Mouse (Mus musculus): ENCODE results near the gene Nebl. TPM values are rescaled to one million over a fixed set of nuclear protein-coding genes. Genes with fewer than 3 reads are reported as not detected.

Nebl gene
- total and polyA plus RNA-seq, 3 experiments = 4.7 to 5.4 TPM; not detected in 1

DNA sequence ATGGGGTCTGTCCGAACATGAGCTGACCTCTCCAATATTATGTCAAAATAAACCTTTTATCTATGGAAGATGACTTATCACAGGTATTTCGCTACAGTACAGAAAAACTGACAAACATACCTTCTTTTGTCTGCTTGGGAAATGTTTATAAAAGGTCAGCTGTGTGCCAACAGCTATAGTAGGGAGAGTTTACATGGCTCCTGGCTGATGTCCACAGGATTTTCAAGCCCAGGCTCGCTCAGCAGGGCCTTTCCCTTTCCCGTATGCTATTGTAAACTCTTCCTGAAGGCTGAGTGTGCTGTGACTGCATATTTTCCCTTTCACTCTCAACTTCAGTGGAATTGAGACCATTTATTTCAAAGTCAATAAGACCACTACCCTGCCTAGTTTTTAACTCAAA, 17.1 kb downstream of the Nebl start:
- H3K9me3 ChIP-seq (replicated peaks; ENCODE audit: insufficient read depth, low read length) = no peaks in the 10 kb centered on the region
- H3K27me3 ChIP-seq (ENCODE audit: control insufficient read depth in 1 of 2, insufficient read depth in 2 of 2, low read length in 2 of 2) = no peaks in the 10 kb centered on the region
- H3K9ac ChIP-seq (ENCODE audit: control insufficient read depth, low read depth, low read length, poor library complexity, severe bottlenecking) = no peak overlapping the region
- no peaks in the 10 kb centered on the region for H3K36me3 ChIP-seq (ENCODE audit: control insufficient read depth in 1 of 2, insufficient read depth in 2 of 2, low read length in 2 of 2)
- no peak overlapping the region for H3K4me3 ChIP-seq (ENCODE audit: control insufficient read depth in 1 of 2, insufficient read depth in 1 of 2, low read depth in 2 of 2, low read length in 2 of 2)
- TF ChIP-seq GATA1 (IDR thresholded peaks at IDR 0.05; ENCODE audit: low read depth, low read length) = no peak
- TF ChIP-seq MYC (IDR thresholded peaks at IDR 0.05; ENCODE audit: low read depth, low read length) = no peak
- no peak for TF ChIP-seq ZC3H11A (IDR thresholded peaks at IDR 0.05; ENCODE audit: low read depth, low read length)
- no peak for TF ChIP-seq ZNF384 (IDR thresholded peaks at IDR 0.05; ENCODE audit: low read depth, low read length)
- no peak for TF ChIP-seq JUND (IDR thresholded peaks at IDR 0.05; ENCODE audit: low read depth, low read length)
- TF ChIP-seq MEF2A (IDR thresholded peaks at IDR 0.05; ENCODE audit: extremely low read depth, insufficient replicate concordance, low read depth, low read length, poor library complexity, severe bottlenecking) = no peak
- TF ChIP-seq TCF12 (IDR thresholded peaks at IDR 0.05; ENCODE audit: low read depth, low read length) = no peak
- no peaks in the 10 kb centered on the region for H3K79me2 ChIP-seq (ENCODE audit: control insufficient read depth, insufficient read depth, low read length, poor library complexity)
- no peaks in the 10 kb centered on the region for H3K4me1 ChIP-seq (ENCODE audit: control insufficient read depth in 1 of 2, insufficient read depth in 2 of 2, low read length in 2 of 2)
- no peak for DNase-seq (ENCODE audit: low read depth, low spot score)
- no peak overlapping the region for H3K27ac ChIP-seq (ENCODE audit: control insufficient read depth, low read depth, low read length)

- Histone ChIP-seq H3K27me3 (ENCODE audit: control insufficient read depth in 1 of 2, insufficient read depth in 2 of 2, low read length in 2 of 2) (no peaks in the 10 kb centered on the region), H3K4me3 (ENCODE audit: control insufficient read depth in 1 of 2, insufficient read depth in 1 of 2, low read depth in 2 of 2, low read length in 2 of 2) (no peak overlapping the region), H3K4me1 (ENCODE audit: control insufficient read depth in 1 of 2, insufficient read depth in 2 of 2, low read length in 2 of 2) (no peaks in the 10 kb centered on the region), H3K36me3 (ENCODE audit: control insufficient read depth in 1 of 2, insufficient read depth in 2 of 2, low read length in 2 of 2) (no peaks in the 10 kb centered on the region), H3K79me2 (ENCODE audit: control insufficient read depth, insufficient read depth, low read length, poor library complexity) (no peaks in the 10 kb centered on the region), H3K9ac (ENCODE audit: control insufficient read depth, low read depth, low read length, poor library complexity, severe bottlenecking) (no peak overlapping the region), H3K9me3 (replicated peaks; ENCODE audit: insufficient read depth, low read length) (no peaks in the 10 kb centered on the region), H3K27ac (ENCODE audit: control insufficient read depth, low read depth, low read length) (no peak overlapping the region)
- TF ChIP-seq NRF1 (IDR thresholded peaks at IDR 0.05; ENCODE audit: insufficient read depth, low read depth, low read length, poor library complexity, severe bottlenecking) = no peak
- TF ChIP-seq ETS1 (IDR thresholded peaks at IDR 0.05; ENCODE audit: low read depth, low read length) = no peak
- no peak for TF ChIP-seq TBP (IDR thresholded peaks at IDR 0.05; ENCODE audit: low read depth, low read length)
- TF ChIP-seq TCF12 (IDR thresholded peaks at IDR 0.05; ENCODE audit: low read depth, low read length) = no peak
- no peak for TF ChIP-seq POLR2AphosphoS2 (IDR thresholded peaks at IDR 0.05; ENCODE audit: low read length)
- no peak for TF ChIP-seq ZC3H11A (IDR thresholded peaks at IDR 0.05; ENCODE audit: low read depth, low read length)
- TF ChIP-seq MYB (IDR thresholded peaks at IDR 0.05; ENCODE audit: low read depth, low read length) = no peak
- TF ChIP-seq ELF1 (IDR thresholded peaks at IDR 0.05; ENCODE audit: low read depth, low read length) = no peak
- no peak for TF ChIP-seq POLR2AphosphoS5 (IDR thresholded peaks at IDR 0.05; ENCODE audit: borderline replicate concordance, low read depth, low read length)
- TF ChIP-seq RCOR1 (IDR thresholded peaks at IDR 0.05; ENCODE audit: low read depth, low read length) = no peak
- no peak for TF ChIP-seq MAZ (IDR thresholded peaks at IDR 0.05; ENCODE audit: low read depth, low read length)
- TF ChIP-seq ZNF384 (IDR thresholded peaks at IDR 0.05; ENCODE audit: low read depth, low read length) = no peak
- no peak for TF ChIP-seq SIN3A (IDR thresholded peaks at IDR 0.05; ENCODE audit: low read length)
- TF ChIP-seq NELFE (IDR thresholded peaks at IDR 0.05; ENCODE audit: low read depth, low read length) = no peak
- no peak for TF ChIP-seq JUND (IDR thresholded peaks at IDR 0.05; ENCODE audit: low read depth, low read length)
- TF ChIP-seq KAT2A (conservative IDR thresholded peaks at IDR 0.05; ENCODE audit: low read depth, low read length) = no peak
- no peak for TF ChIP-seq CTCF (IDR thresholded peaks at IDR 0.05 in 2 of 3, conservative IDR thresholded peaks at IDR 0.05 in 1 of 3; ENCODE audit: control insufficient read depth in 1 of 3, insufficient read depth in 1 of 3, low read depth in 2 of 3, low read length in 3 of 3, poor library complexity in 1 of 3, severe bottlenecking in 1 of 3)
- TF ChIP-seq MAX (IDR thresholded peaks at IDR 0.05; ENCODE audit: low read length) = no peak
- no peak for DNase-seq (ENCODE audit: low read depth, low spot score)
Measured at GRCm38 (mm10) chr2:17711216-17711615, 20.0 kb downstream of the Nebl start.
